Mouse (Mus musculus) midbrain, embryonic 10.5 days (tissue): ENCODE data around the gene Palm2. TPM values are rescaled to one million over a fixed set of nuclear protein-coding genes. Genes with fewer than 3 reads are reported as not detected.
"Not testable (repeated sequence)": the region's sequence is repeated elsewhere in the genome, so short reads cannot be mapped to it uniquely, and the experiment has no call there.

Experiments used
- DNase-seq: peaks from one replicate; pipeline ENCODE4 v3.0.0-alpha.2; 2017; ENCODE audit warnings: low spot score
- H3K27ac ChIP-seq: fragments of 300-500 bp; sonication (generic); replicated peaks from 2 replicates; pipeline ENCODE4 v1.5.1; 2016; ENCODE audit warnings: mild to moderate bottlenecking
- H3K27me3 ChIP-seq: fragments of 300-500 bp; sonication (generic); 2 replicates; pipeline ENCODE4 v1.6.1; 2016; ENCODE audit warnings: low read depth, mild to moderate bottlenecking; ENCODE audit not compliant: poor library complexity, severe bottlenecking
- H3K36me3 ChIP-seq: fragments of 300-500 bp; sonication (generic); 2 replicates; pipeline ENCODE4 v1.6.1; 2016; ENCODE audit warnings: mild to moderate bottlenecking, moderate library complexity
- H3K4me1 ChIP-seq: fragments of 300-500 bp; sonication (generic); 2 replicates; pipeline ENCODE4 v1.6.1; 2016
- H3K4me3 ChIP-seq: fragments of 300-500 bp; sonication (generic); 2 replicates; pipeline ENCODE4 v1.5.1; 2016; ENCODE audit warnings: mild to moderate bottlenecking, moderate library complexity
- H3K9me3 ChIP-seq: fragments of 300-500 bp; sonication (generic); replicated peaks from 2 replicates; pipeline ENCODE4 v1.6.1; 2016; ENCODE audit warnings: mild to moderate bottlenecking
- WGBS: fragments of 180-500 bp; shearing (Covaris S2); methylation state at CpG from one replicate; pipeline ENCODE4 v1.1.7; 2016; 5-methylcytosine and 5-hydroxymethylcytosine counted together
- polyA plus RNA-seq: library from polyadenylated mRNA; unstranded; fragments of >200 nt; fragmentation: Nextera tagmentation; extraction: Ambion mirVana; gene quantifications from 2 replicates; pipeline ENCODE4 v1.2.1, GENCODE M21; 2016

Palm2 gene
- 2.4 and 3.0 TPM in 2 replicates for polyA plus RNA-seq

- Histone ChIP-seq H3K4me1 (peaks cover 21% of the 10 kb centered on the region), H3K36me3 (no peaks in the 10 kb centered on the region), H3K9me3 (no peaks in the 10 kb centered on the region), H3K27me3 (peaks cover 57% of the 10 kb centered on the region), H3K4me3 (peak within 1 kb of the TSS; percentile 80), H3K27ac (peak within 1 kb of the TSS; percentile 73)
- peak; percentile 83 for DNase-seq
- under 1% methylated on average over 65 of the region's 67 CpGs for WGBS
Measured at GRCm38 (mm10) chr4:57433941-57434704, at the start of gene Palm2. TSS of gene Palm2 (plus strand) at chr4:57434247.

- no peak overlapping the region for H3K4me3 ChIP-seq
- H3K36me3 ChIP-seq, result no peaks in the 10 kb centered on the region
- H3K4me1 ChIP-seq, result no peaks in the 10 kb centered on the region
- 90% methylated on average over 2 of the region's 2 CpGs for WGBS
- no peak overlapping the region for H3K27ac ChIP-seq
- no peak for DNase-seq
- H3K9me3 ChIP-seq, result no peaks in the 10 kb centered on the region
- H3K27me3 ChIP-seq, result no peaks in the 10 kb centered on the region
Measured at GRCm38 (mm10) chr4:57384355-57384754, 49.7 kb upstream of the Palm2 start.

GRCm38 (mm10) chr4:57391103-57391502 is 42.9 kb upstream of the Palm2 start:
- H3K27me3 ChIP-seq, result no peaks in the 10 kb centered on the region
- no peaks in the 10 kb centered on the region for H3K9me3 ChIP-seq
- no peaks in the 10 kb centered on the region for H3K4me1 ChIP-seq
- no peak for DNase-seq
- H3K36me3 ChIP-seq, result no peaks in the 10 kb centered on the region
- WGBS, result 60% methylated on average over 8 of the region's 8 CpGs
- H3K4me3 ChIP-seq, result no peak overlapping the region
- no peak overlapping the region for H3K27ac ChIP-seq

DNA sequence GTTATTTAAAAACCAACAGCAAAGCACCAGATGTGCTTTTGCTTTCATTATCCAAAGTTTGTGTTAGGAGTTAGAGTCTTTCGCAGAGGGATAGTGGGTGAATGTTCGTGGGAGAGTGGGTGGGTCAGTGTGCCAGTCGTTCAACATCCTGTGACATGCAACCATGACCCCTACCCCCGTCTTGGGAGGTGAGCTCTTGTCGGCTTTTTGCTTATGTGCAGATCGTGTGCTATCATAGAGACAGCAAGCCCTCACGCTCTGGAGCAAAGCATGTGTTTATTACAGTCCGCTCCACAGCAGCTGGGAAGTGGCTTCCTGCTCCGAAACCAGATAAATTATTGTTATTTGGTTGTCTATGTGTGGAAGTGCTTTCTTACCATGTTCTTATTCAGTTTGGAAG is 37.6 kb upstream of the Palm2 start:
- Histone ChIP-seq H3K36me3 (no peaks in the 10 kb centered on the region), H3K4me3 (no peak overlapping the region), H3K9me3 (no peaks in the 10 kb centered on the region), H3K27ac (no peak overlapping the region), H3K27me3 (no peaks in the 10 kb centered on the region), H3K4me1 (no peaks in the 10 kb centered on the region)
- WGBS, result 87% methylated on average over 9 of the region's 9 CpGs
- no peak for DNase-seq

- DNase-seq, H3K4me3 ChIP-seq, H3K9me3 ChIP-seq, H3K27ac ChIP-seq, H3K36me3 ChIP-seq, H3K4me1 ChIP-seq, H3K27me3 ChIP-seq: not testable (repeated sequence)
- WGBS, result 38% methylated on average over 6 of the region's 6 CpGs
Measured at GRCm38 (mm10) chr4:57412385-57412784, 21.7 kb upstream of the Palm2 start.

DNA sequence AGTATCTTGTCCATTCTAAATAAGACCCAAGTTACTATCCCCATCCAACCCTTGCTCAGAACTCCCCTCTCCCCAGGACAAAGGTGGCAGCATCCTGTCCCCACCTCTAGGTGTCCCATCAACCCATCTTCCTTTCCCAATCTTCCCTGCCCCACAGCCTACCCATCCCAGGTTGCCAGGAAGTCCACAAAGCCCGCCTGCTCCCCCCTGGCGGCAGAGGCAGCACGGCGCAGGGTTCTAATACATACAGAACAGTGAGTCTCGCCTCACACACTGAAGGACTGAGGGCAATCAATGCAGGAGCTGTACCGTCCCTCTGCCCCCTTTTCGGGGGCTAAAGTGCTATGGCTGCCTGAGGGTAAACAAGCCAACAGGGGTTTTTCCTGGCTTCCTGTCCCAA is 21.0 kb upstream of the Palm2 start:
- no peak for DNase-seq
- Histone ChIP-seq H3K36me3 (no peaks in the 10 kb centered on the region), H3K9me3 (no peaks in the 10 kb centered on the region), H3K27ac (no peak overlapping the region), H3K4me1 (no peaks in the 10 kb centered on the region), H3K4me3 (no peak overlapping the region), H3K27me3 (no peaks in the 10 kb centered on the region)
- WGBS, result 37% methylated on average over 7 of the region's 7 CpGs

DNA sequence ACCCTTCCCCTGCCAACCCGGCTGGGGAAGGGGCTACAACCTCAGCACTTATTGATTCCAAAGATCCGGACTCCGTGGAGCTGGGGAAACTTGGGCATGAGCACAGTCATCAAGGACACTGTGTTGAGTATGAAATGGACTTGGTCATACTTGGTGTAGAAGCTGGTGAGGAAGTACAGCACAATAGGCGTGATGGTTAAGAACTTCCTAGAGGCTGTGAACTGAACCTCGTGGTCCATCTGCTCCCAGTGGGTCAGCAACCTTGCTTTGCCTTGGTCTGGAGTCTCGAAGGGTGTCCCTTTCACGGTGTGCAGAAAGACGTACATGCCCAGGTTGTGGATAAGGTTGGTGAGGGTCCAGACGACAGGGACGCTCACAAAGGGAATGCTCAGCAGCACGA is 20.4 kb upstream of the Palm2 start:
- not testable (repeated sequence) for H3K27me3 ChIP-seq, H3K27ac ChIP-seq, H3K4me1 ChIP-seq, H3K4me3 ChIP-seq, DNase-seq, H3K36me3 ChIP-seq, H3K9me3 ChIP-seq
- 90% methylated on average over 11 of the region's 11 CpGs for WGBS

GRCm38 (mm10) chr4:57424011-57424410 is 10.0 kb upstream of the Palm2 start:
- WGBS, result 87% methylated on average over 7 of the region's 7 CpGs
- no peaks in the 10 kb centered on the region for H3K27me3 ChIP-seq
- no peak overlapping the region for H3K27ac ChIP-seq
- H3K4me3 ChIP-seq, result no peak overlapping the region
- DNase-seq, result no peak
- H3K9me3 ChIP-seq, result no peaks in the 10 kb centered on the region
- 0 out of 2 replicates have a peak, but pooled peaks cover 5% of the 10 kb centered on the region for H3K4me1 ChIP-seq
- H3K36me3 ChIP-seq, result no peaks in the 10 kb centered on the region

- H3K36me3 ChIP-seq, result no peaks in the 10 kb centered on the region
- H3K4me1 ChIP-seq, result peaks cover 5% of the 10 kb centered on the region; the same call in 1 of the 2 replicates
- no peak overlapping the region for H3K4me3 ChIP-seq
- peaks cover 22% of the 10 kb centered on the region for H3K27me3 ChIP-seq
- 76% methylated on average over 8 of the region's 8 CpGs for WGBS
- H3K9me3 ChIP-seq, result no peaks in the 10 kb centered on the region
- DNase-seq, result no peak
- H3K27ac ChIP-seq, result no peak overlapping the region
Measured at GRCm38 (mm10) chr4:57428317-57428716, 5.7 kb upstream of the Palm2 start.

- Histone ChIP-seq H3K27me3 (peaks cover 57% of the 10 kb centered on the region), H3K36me3 (no peaks in the 10 kb centered on the region), H3K4me3 (peak overlapping the region; percentile 80), H3K4me1 (peaks cover 21% of the 10 kb centered on the region), H3K27ac (peak overlapping the region; percentile 73; the same call in 1 of the 2 replicates), H3K9me3 (no peaks in the 10 kb centered on the region)
- no peak for DNase-seq
- WGBS, result 22% methylated on average over 19 of the region's 19 CpGs
Measured at GRCm38 (mm10) chr4:57434705-57435360, 786 bp downstream of the Palm2 start.

GRCm38 (mm10) chr4:57436286-57436685 is 2.2 kb downstream of the Palm2 start:
- Histone ChIP-seq H3K4me3 (no peak overlapping the region), H3K27me3 (peaks cover 54% of the 10 kb centered on the region), H3K4me1 (peaks cover 21% of the 10 kb centered on the region), H3K9me3 (no peaks in the 10 kb centered on the region), H3K27ac (no peak overlapping the region), H3K36me3 (no peaks in the 10 kb centered on the region)
- DNase-seq, result no peak
- 54% methylated on average over 4 of the region's 4 CpGs for WGBS

- Histone ChIP-seq H3K36me3 (no peaks in the 10 kb centered on the region), H3K27me3 (no peaks in the 10 kb centered on the region), H3K9me3 (no peaks in the 10 kb centered on the region), H3K4me3 (no peak overlapping the region), H3K4me1 (no peaks in the 10 kb centered on the region), H3K27ac (no peak overlapping the region)
- 79% methylated on average over 2 of the region's 2 CpGs for WGBS
- no peak for DNase-seq
Measured at GRCm38 (mm10) chr4:57446082-57446481, 12.0 kb downstream of the Palm2 start.

DNA sequence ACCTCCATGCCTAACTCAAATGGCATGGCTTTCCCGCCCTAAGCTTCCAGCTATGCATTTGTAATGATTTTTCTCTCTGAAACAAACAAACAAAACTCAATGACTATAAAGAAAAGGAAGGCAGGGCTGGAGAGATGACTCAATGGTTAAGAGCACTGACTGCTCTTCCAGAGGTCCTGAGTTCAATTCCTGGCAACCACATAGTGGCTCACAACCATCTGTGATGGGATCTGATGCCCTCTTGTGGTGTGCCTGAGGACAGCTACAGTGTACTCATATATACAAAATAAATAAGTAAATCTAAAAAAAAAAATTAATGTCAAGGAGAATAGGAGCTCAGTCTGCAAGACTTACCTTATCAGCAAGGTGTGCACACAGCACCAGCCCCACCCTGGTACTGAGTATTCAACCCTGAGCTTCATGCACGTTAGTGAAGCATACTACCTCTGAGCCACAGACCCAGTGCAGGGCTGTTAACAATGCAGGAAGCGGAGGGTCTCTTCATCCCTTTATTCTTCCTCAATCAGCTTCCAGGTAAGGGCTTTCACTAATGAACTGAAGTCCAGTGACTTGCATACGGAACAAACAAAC is 12.9 kb downstream of the Palm2 start:
- Histone ChIP-seq H3K36me3 (no peaks in the 10 kb centered on the region), H3K4me3 (no peak overlapping the region), H3K27me3 (no peaks in the 10 kb centered on the region), H3K27ac (no peak overlapping the region), H3K4me1 (no peaks in the 10 kb centered on the region), H3K9me3 (no peaks in the 10 kb centered on the region)
- 75% methylated on average over 4 of the region's 4 CpGs for WGBS
- DNase-seq, result no peak
